Mouse (Mus musculus): ENCODE results near the gene Ube2cbp.
A peak's percentile ranks its signal among the peaks of the same experiment; 100 is the strongest.

Gene Ube2cbp

DNA sequence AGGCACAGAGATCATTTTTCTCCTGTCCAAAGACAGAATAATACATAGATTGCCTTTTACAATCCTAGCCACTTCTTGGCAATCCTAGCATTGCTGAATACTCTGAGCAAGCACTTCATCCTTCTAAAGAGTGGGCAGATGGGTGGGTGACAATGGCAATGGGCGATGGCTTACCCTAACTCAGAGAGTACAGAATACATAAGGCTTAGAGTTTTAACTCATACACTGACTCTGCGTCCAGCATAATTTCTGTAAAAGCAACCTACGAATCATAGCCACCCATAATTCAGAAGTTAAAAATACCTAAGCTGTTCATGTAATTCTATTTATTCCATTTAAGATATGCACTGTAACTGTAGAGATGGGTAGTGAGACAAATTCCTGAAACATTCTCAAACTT is 29.2 kb downstream of the Ube2cbp start:
- DNase-seq (ENCODE audit: low spot score in 2 of 2): no peak

- DNase-seq (ENCODE audit: low spot score in 2 of 2): no peak
These were observed 41.4 kb downstream of the Ube2cbp start for GRCm38 (mm10) chr9:86423331-86423730.

GRCm38 (mm10) chr9:86419366-86419765 is 45.4 kb downstream of the Ube2cbp start:
- DNase-seq (ENCODE audit: low spot score in 2 of 2): no peak

DNA sequence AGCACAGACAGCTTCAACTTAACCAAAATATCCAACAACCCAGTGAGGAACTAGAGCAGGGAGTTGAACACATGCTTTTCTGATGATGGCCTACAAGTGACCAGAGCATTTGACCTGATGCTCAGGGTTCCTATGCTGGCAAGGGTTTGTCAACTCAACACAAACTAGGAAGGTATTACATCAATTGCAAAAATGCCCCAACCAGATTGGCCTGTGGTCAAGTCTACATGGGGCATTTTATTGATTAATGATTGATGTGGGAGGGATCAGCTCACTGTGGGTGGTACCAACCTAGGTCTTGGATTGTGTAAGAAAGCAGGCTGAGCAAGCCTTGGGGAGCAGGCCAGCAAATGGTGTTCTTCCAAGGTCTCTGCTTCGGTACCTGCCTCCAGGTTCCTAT is 46.8 kb downstream of the Ube2cbp start:
- no peak for DNase-seq (ENCODE audit: low spot score in 2 of 2)

- DNase-seq (ENCODE audit: low spot score in 2 of 2): no peak
These were observed 69.0 kb downstream of the Ube2cbp start for GRCm38 (mm10) chr9:86395785-86396184.

DNA sequence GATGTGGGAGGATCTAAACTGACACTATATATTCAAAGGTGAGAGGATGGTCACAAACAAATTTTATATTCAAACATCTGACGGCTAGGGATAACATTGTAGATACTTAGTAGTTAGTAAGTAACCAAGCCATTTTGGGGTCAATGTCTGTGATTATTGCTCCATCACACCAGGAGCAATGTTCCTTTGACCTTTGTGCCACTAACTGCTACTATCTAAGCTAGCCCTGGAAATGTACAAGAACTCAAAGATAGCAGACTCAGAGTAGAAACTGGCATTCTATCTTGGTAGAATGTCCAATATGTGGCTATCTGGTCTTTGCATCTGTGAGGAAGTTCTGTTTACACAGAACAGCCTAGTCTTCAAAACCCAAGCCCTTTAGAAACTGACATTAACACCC is 69.7 kb downstream of the Ube2cbp start:
- no peak for DNase-seq (ENCODE audit: low spot score in 2 of 2)

DNA sequence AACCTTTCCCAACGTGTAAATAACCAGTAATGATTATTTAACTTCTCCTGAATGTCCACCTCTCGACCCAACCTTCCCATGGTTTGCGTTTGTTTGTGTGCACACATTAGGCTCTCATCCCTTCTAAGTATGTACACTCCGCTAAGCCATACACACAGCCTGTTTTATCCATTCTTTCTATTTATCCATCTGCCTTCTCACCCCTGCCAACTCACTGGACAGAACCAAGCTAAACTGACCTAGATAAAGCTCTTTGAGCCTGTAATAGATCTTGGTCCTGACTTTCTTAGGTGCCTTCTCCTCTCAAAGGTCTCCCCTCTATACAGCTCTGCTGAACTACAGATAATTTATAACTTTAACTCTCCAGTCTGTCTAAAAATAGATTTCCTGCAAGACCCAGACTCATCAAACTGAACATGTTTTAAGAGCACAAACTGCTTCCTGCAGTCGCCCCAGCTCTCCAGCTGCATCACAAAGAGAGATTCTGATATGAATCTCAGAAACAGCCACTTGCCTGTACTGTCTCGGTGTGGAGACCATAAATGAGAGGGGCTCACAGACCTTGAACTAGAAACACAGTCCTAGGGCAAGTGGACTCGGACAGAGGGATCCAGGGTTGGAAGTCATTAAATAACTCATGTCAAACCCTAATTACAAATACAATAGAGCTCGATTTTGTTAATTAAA is 71.0 kb downstream of the Ube2cbp start:
- no peak for DNase-seq (ENCODE audit: low spot score in 2 of 2)

- DNase-seq (ENCODE audit: low spot score in 2 of 2): no peak
These were observed 73.3 kb downstream of the Ube2cbp start for GRCm38 (mm10) chr9:86391467-86391866.

DNA sequence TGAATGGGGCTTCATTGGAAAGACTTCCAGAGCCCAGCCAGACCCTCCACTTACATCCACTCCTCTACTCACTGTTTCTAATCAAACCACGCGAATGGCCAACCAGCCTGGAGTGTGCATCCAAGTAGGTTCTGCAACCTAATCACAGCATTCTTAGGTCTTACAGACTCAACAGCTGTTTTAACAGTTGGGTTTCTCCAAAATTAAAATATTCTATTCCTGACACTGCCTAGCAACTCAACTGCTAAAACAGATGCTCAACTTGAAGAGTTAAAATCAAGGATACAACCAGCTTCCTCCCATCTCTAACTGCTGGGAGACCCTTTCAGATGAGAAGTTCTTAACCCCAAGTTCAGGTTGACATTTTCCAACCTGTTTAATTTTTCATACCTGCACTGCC is 74.0 kb downstream of the Ube2cbp start:
- DNase-seq (ENCODE audit: low spot score in 2 of 2): no peak

GRCm38 (mm10) chr9:86388538-86388937 is 76.2 kb downstream of the Ube2cbp start:
- DNase-seq (ENCODE audit: low spot score in 2 of 2): no peak

DNA sequence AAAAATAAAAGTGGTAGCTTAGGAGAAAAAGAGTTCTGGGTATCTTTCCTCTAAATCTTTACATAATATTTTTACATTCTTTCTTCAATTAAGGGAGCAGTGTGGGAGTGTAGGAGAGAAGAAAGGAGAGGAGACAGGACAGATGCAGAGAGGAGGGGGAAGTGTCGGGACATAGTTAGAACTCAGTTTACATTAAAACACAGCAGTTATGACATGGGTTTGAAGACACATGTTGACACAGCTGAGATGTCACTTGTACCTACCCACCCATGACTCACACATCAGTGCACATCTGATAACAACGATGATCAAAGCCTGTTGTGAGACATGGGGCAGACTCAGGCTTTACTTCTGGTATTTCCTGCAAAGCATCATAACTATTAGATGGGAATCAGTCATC is 87.8 kb downstream of the Ube2cbp start:
- DNase-seq (ENCODE audit: low spot score in 2 of 2): no peak

DNA sequence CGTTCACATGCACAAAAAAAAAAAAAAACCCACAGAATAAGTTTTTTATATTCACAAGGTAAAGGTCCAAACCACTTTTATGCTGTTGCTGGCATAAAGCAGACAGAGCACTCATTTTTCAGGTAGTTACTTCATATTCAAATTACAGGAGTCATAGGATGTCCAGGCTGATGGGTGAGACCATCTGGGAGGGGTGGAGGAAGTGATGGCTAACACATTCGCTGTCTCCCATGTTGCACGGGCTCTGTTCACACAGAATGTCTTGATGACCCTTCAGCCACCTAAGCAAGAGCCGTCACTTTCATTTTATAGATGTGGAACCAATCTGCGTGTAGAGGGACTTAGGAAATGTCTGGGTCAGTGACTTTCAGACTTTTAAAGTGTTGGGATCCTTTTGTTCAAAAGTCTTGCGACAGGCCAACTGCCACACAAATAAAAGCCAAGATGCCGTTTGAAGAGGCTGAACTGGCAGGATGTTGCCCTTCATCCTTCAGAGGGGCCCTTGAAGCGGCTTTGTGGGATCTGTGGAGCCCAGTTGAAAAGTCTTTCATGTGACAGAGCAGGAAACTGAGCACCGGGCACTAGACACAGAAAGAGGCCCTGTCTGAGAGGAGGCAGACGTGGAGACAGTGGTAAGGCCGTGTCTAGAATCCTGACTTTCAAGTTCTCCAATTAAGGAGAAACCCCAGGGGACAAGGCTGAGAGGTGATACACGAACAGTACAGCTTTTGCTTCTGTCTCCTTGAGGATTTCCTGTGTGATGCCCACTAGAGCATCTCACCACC is 91.8 kb downstream of the Ube2cbp start:
- DNase-seq (ENCODE audit: low spot score in 2 of 2): peak; percentile 1 to 6

DNA sequence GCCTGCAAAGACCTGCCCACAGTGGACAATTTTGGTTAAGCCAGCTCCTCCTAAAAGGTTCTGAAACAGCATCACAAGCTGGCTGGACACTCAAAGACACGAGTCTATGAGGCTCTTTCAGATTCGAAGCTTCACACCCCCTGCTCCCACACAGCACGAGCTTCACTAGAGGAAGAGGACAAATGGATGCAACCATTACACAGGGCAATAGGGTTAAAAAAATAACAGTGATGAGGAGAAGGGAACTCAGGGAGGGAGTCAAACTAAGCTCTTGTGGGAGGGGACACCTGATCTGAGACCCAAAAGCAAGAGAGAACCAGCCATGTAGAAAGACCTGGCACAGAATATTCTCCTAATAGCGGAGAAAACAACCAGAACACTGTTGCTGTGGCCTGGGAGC is 95.5 kb downstream of the Ube2cbp start:
- no peak for DNase-seq (ENCODE audit: low spot score in 2 of 2)

DNA sequence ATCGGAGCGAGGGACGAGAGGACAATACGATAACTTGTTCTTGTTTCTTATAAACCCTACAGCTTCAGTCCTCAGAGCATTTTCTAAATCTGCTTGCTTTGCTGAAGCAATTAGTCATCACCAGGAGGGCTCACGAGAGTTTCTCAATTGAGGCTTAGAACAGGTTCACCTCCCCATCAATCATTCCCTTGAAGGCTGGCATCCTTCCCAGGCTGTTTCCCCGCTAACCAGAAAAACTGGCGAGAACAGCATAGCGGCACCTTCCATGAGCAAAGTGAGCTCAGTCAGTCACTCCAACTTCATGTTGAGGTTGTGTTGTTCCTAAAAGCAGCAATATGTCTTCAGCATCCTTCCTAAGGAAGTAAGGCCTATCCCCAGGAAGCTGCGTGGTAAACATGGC is 104.2 kb downstream of the Ube2cbp start:
- DNase-seq (ENCODE audit: low spot score in 2 of 2): no peak

- no peak for DNase-seq (ENCODE audit: low spot score in 2 of 2)
These were observed 108.9 kb downstream of the Ube2cbp start for GRCm38 (mm10) chr9:86355851-86356250.

DNA sequence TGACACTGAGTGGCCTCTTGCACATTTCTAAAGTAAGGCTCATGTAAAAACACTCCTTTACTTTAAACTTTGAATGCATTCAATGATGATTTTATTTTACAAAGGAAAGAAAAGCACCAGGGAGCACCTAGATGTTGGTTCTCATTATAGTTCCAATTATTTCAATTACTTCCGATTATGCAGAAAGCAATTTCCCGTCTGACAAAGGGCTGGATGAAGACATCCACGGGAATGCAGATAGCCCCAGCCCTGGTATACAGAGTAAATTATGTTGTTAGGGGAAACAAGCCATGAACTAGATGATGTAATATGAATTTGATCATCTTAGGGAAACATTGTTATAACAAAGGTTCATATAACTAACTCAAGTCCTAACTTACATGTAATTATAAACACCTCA is 113.3 kb downstream of the Ube2cbp start:
- no peak for DNase-seq (ENCODE audit: low spot score in 2 of 2)

- DNase-seq (ENCODE audit: low spot score in 2 of 2): no peak
These were observed 128.0 kb downstream of the Ube2cbp start for GRCm38 (mm10) chr9:86336792-86337191.

DNA sequence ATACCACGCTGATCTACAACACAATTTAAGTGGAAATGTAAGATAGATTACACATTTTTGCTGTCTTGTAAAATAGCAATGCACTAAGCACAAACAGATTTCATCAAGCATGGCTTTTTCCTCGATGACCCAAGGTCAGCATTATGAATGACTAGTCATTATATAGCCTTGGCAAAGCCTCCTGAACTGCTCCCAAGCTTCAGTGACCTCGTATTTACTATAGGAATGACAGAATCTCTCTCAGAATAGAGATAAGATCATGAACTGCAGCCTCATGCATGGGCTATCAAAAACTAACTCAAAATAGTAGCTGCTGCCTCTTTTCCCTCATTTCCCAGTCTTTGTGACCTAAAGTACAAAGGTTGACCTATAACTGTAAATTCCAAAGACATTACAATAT is 128.4 kb downstream of the Ube2cbp start:
- no peak for DNase-seq (ENCODE audit: low spot score in 2 of 2)

GRCm38 (mm10) chr9:86335588-86335987 is 129.2 kb downstream of the Ube2cbp start:
- DNase-seq (ENCODE audit: low spot score in 2 of 2): no peak

- no peak for DNase-seq (ENCODE audit: low spot score in 2 of 2)
These were observed 130.4 kb downstream of the Ube2cbp start for GRCm38 (mm10) chr9:86334357-86334756.

GRCm38 (mm10) chr9:86330591-86330990 is 134.2 kb downstream of the Ube2cbp start:
- DNase-seq (ENCODE audit: low spot score in 2 of 2): no peak

DNA sequence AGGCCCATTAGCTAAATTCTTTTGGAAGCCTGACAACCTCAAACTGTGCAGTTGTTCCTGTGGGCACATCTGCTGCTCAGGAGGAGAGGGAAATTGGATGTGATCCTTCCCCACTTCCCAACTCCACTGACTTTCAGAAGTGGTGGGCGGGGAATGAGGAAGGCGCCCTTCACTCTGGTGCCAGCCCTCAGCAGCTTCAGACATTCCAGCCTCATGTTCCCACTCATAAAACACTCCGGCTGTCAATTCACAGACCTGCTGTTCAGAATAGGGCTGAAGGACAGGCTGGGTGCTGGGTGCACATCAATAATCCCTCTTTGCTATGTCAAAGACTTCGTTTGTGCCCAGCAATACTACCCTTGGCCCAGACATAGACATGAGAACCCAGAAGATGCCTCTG is 136.5 kb downstream of the Ube2cbp start:
- DNase-seq (ENCODE audit: low spot score in 2 of 2): no peak

- DNase-seq (ENCODE audit: low spot score in 2 of 2): no peak
These were observed 137.4 kb downstream of the Ube2cbp start for GRCm38 (mm10) chr9:86327341-86327740.
